ENCODE assay signal across 39 mouse cellular contexts in the genomic region with DNA sequence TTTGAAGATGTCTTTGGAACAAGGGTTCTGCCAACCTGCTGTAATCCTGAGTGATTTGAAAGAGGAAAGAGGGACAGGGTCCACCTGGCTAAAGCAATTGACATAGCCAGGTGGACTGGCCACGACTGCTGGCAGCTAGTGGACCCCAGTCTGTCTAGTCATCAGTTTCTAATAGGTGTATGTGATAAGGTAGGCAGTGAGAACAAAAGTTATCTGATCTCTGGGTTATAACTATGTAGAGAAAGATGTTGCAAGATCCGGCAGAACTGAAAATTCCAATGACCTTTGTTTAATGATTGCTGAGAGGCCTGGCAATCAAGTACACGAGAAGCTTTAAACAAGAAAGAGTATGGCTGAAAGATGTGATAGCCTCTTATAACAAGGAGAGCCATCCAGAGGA. TPM values are rescaled to one million over a fixed set of nuclear protein-coding genes. Genes with fewer than 3 reads are reported as not detected.
"Had no signal": no experiment of that assay in that cellular context is flagged by ENCODE, and none has a peak within 500 bp of the region (broad histone marks: within the 10 kb centered on the region; RNA-seq: fewer than 3 reads in every experiment).

No protein-coding gene starts in this region.

- H3K4me3 ChIP-seq: embryonic facial prominence, embryonic 10.5 days; embryonic facial prominence, embryonic 12.5 days; embryonic facial prominence, embryonic 13.5 days; embryonic facial prominence, embryonic 15.5 days; erythroblast, embryonic 14.5 days; forebrain, embryonic 10.5 days; forebrain, embryonic 12.5 days; forebrain, embryonic 13.5 days; forebrain, embryonic 15.5 days; gastrocnemius, adult 2 months; heart, adult 2 months had no signal

- H3K9ac ChIP-seq: embryonic facial prominence, embryonic 12.5 days; embryonic facial prominence, embryonic 13.5 days; embryonic facial prominence, embryonic 15.5 days; forebrain, embryonic 12.5 days; forebrain, embryonic 13.5 days; forebrain, embryonic 15.5 days; forebrain, postnatal 0 days had no signal

- H3K4me2 ChIP-seq: embryonic facial prominence, embryonic 12.5 days; embryonic facial prominence, embryonic 13.5 days; embryonic facial prominence, embryonic 15.5 days; forebrain, embryonic 12.5 days; forebrain, embryonic 13.5 days; forebrain, embryonic 15.5 days had no signal

- H3K4me1 ChIP-seq: embryonic facial prominence, embryonic 10.5 days; embryonic facial prominence, embryonic 12.5 days; embryonic facial prominence, embryonic 13.5 days; forebrain, embryonic 10.5 days; forebrain, embryonic 12.5 days; forebrain, embryonic 13.5 days; forebrain, embryonic 15.5 days had no signal

- H3K36me3 ChIP-seq: embryonic facial prominence, embryonic 10.5 days; embryonic facial prominence, embryonic 12.5 days; embryonic facial prominence, embryonic 13.5 days; embryonic facial prominence, embryonic 15.5 days; forebrain, embryonic 10.5 days; forebrain, embryonic 12.5 days; forebrain, embryonic 15.5 days had no signal

- H3K27ac ChIP-seq: embryonic facial prominence, embryonic 10.5 days; embryonic facial prominence, embryonic 12.5 days; embryonic facial prominence, embryonic 13.5 days; embryonic facial prominence, embryonic 15.5 days; forebrain, embryonic 10.5 days; forebrain, embryonic 12.5 days; forebrain, embryonic 13.5 days; forebrain, embryonic 15.5 days; gastrocnemius, adult 2 months; heart, adult 2 months had no signal

- H3K27me3 ChIP-seq: forebrain, embryonic 13.5 days; forebrain, embryonic 15.5 days had no signal

- ATAC-seq: forebrain, embryonic 13.5 days; forebrain, embryonic 14.5 days; forebrain, embryonic 15.5 days; forebrain, embryonic 16.5 days; forebrain, postnatal 0 days had no signal

- DNase-seq: cerebellum, adult 8-10 months; cerebellum, adult 9-10 months; cerebellum, adult 9-11 months; cerebellum, postnatal 10 days; cerebellum, postnatal 14 days; cerebellum, postnatal 25 days; cerebellum, postnatal 36 days; embryo, embryonic 11 days; forebrain, postnatal 0 days; gastrocnemius, adult 2 months; gastrocnemius, postnatal 10 days; gastrocnemius, postnatal 14 days; gastrocnemius, postnatal 25 days; gastrocnemius, postnatal 36 days; heart, adult 11 months; heart, adult 18-20 months; heart, adult 2 months had no signal

- H3K9me3 ChIP-seq: embryonic facial prominence, embryonic 10.5 days; embryonic facial prominence, embryonic 12.5 days; embryonic facial prominence, embryonic 13.5 days; embryonic facial prominence, embryonic 15.5 days; forebrain, embryonic 10.5 days; forebrain, embryonic 12.5 days; forebrain, embryonic 13.5 days; forebrain, embryonic 15.5 days had no signal

RNA-seq across cellular contexts. Expression of a gene that starts 25.9 kb away (rescaled TPM):
- total RNA-seq: common myeloid progenitor, adult 5-6 weeks; forebrain, postnatal 0 days; gastrocnemius, adult 18-20 months; gastrocnemius, adult 2 months; gastrocnemius, adult 8-10 months; gastrocnemius, postnatal 10 days; gastrocnemius, postnatal 14 days; gastrocnemius, postnatal 25 days; gastrocnemius, postnatal 36 days; gastrocnemius, postnatal 4 days; granulocyte monocyte progenitor cell, adult 5-6 weeks; heart, adult 18-20 months; heart, adult 2 months had no signal
- polyA plus RNA-seq: cortical plate, adult 2 months; embryonic facial prominence, embryonic 10.5 days; embryonic facial prominence, embryonic 11.5 days; embryonic facial prominence, embryonic 12.5 days; embryonic facial prominence, embryonic 13.5 days; embryonic facial prominence, embryonic 14.5 days; embryonic facial prominence, embryonic 15.5 days; erythroblast, embryonic 14.5 days; forebrain, embryonic 10.5 days; forebrain, embryonic 11.5 days; forebrain, embryonic 12.5 days; forebrain, embryonic 13.5 days; forebrain, embryonic 14.5 days; forebrain, embryonic 15.5 days; forebrain, embryonic 16.5 days; forebrain, postnatal 0 days; frontal cortex, adult 2 months; gonadal fat pad, adult 2 months; heart, adult 2 months had no signal

RNA-seq across cellular contexts. Expression of a gene that starts 29.0 kb away (rescaled TPM):
- total RNA-seq: common myeloid progenitor, adult 5-6 weeks; forebrain, postnatal 0 days; gastrocnemius, adult 18-20 months; gastrocnemius, adult 2 months; gastrocnemius, adult 8-10 months; gastrocnemius, postnatal 10 days; gastrocnemius, postnatal 14 days; gastrocnemius, postnatal 25 days; gastrocnemius, postnatal 36 days; gastrocnemius, postnatal 4 days; granulocyte monocyte progenitor cell, adult 5-6 weeks; heart, adult 18-20 months; heart, adult 2 months had no signal
- polyA plus RNA-seq: cortical plate, adult 2 months; embryonic facial prominence, embryonic 10.5 days; embryonic facial prominence, embryonic 11.5 days; embryonic facial prominence, embryonic 12.5 days; embryonic facial prominence, embryonic 13.5 days; embryonic facial prominence, embryonic 14.5 days; embryonic facial prominence, embryonic 15.5 days; erythroblast, embryonic 14.5 days; forebrain, embryonic 10.5 days; forebrain, embryonic 11.5 days; forebrain, embryonic 12.5 days; forebrain, embryonic 13.5 days; forebrain, embryonic 14.5 days; forebrain, embryonic 15.5 days; forebrain, embryonic 16.5 days; forebrain, postnatal 0 days; frontal cortex, adult 2 months; gonadal fat pad, adult 2 months; heart, adult 2 months had no signal

RNA-seq across cellular contexts. Expression of a gene that starts 32.3 kb away (rescaled TPM):
- total RNA-seq: common myeloid progenitor, adult 5-6 weeks; forebrain, postnatal 0 days; gastrocnemius, adult 18-20 months; gastrocnemius, adult 2 months; gastrocnemius, adult 8-10 months; gastrocnemius, postnatal 10 days; gastrocnemius, postnatal 14 days; gastrocnemius, postnatal 25 days; gastrocnemius, postnatal 36 days; gastrocnemius, postnatal 4 days; granulocyte monocyte progenitor cell, adult 5-6 weeks; heart, adult 18-20 months; heart, adult 2 months had no signal
- polyA plus RNA-seq: cortical plate, adult 2 months; embryonic facial prominence, embryonic 10.5 days; embryonic facial prominence, embryonic 11.5 days; embryonic facial prominence, embryonic 12.5 days; embryonic facial prominence, embryonic 13.5 days; embryonic facial prominence, embryonic 14.5 days; embryonic facial prominence, embryonic 15.5 days; erythroblast, embryonic 14.5 days; forebrain, embryonic 10.5 days; forebrain, embryonic 11.5 days; forebrain, embryonic 12.5 days; forebrain, embryonic 13.5 days; forebrain, embryonic 14.5 days; forebrain, embryonic 15.5 days; forebrain, embryonic 16.5 days; forebrain, postnatal 0 days; frontal cortex, adult 2 months; gonadal fat pad, adult 2 months; heart, adult 2 months had no signal

RNA-seq across cellular contexts. Expression of a gene that starts 35.4 kb away (rescaled TPM):
- total RNA-seq: common myeloid progenitor, adult 5-6 weeks; forebrain, postnatal 0 days; gastrocnemius, adult 18-20 months; gastrocnemius, adult 2 months; gastrocnemius, adult 8-10 months; gastrocnemius, postnatal 10 days; gastrocnemius, postnatal 14 days; gastrocnemius, postnatal 25 days; gastrocnemius, postnatal 36 days; gastrocnemius, postnatal 4 days; granulocyte monocyte progenitor cell, adult 5-6 weeks; heart, adult 18-20 months; heart, adult 2 months had no signal
- polyA plus RNA-seq: cortical plate, adult 2 months; embryonic facial prominence, embryonic 10.5 days; embryonic facial prominence, embryonic 11.5 days; embryonic facial prominence, embryonic 12.5 days; embryonic facial prominence, embryonic 13.5 days; embryonic facial prominence, embryonic 14.5 days; embryonic facial prominence, embryonic 15.5 days; erythroblast, embryonic 14.5 days; forebrain, embryonic 10.5 days; forebrain, embryonic 11.5 days; forebrain, embryonic 12.5 days; forebrain, embryonic 13.5 days; forebrain, embryonic 14.5 days; forebrain, embryonic 15.5 days; forebrain, embryonic 16.5 days; forebrain, postnatal 0 days; frontal cortex, adult 2 months; gonadal fat pad, adult 2 months; heart, adult 2 months had no signal

RNA-seq across cellular contexts. Expression of a gene that starts 38.5 kb away (rescaled TPM):
- total RNA-seq: common myeloid progenitor, adult 5-6 weeks; forebrain, postnatal 0 days; gastrocnemius, adult 18-20 months; gastrocnemius, adult 2 months; gastrocnemius, adult 8-10 months; gastrocnemius, postnatal 10 days; gastrocnemius, postnatal 14 days; gastrocnemius, postnatal 25 days; gastrocnemius, postnatal 36 days; gastrocnemius, postnatal 4 days; granulocyte monocyte progenitor cell, adult 5-6 weeks; heart, adult 18-20 months; heart, adult 2 months had no signal
- polyA plus RNA-seq: cortical plate, adult 2 months; embryonic facial prominence, embryonic 10.5 days; embryonic facial prominence, embryonic 11.5 days; embryonic facial prominence, embryonic 12.5 days; embryonic facial prominence, embryonic 13.5 days; embryonic facial prominence, embryonic 14.5 days; embryonic facial prominence, embryonic 15.5 days; erythroblast, embryonic 14.5 days; forebrain, embryonic 10.5 days; forebrain, embryonic 11.5 days; forebrain, embryonic 12.5 days; forebrain, embryonic 13.5 days; forebrain, embryonic 14.5 days; forebrain, embryonic 15.5 days; forebrain, embryonic 16.5 days; forebrain, postnatal 0 days; frontal cortex, adult 2 months; heart, adult 2 months had no signal
